Comparison of ENCODE assay signal across 8 mouse cellular contexts in genomic region chr15:91571981-91572380, GRCm38 (mm10). TPM values are rescaled to one million over a fixed set of nuclear protein-coding genes. Genes with fewer than 3 reads are reported as not detected.
DNase-seq lines count a peak whose midpoint lies in the region; ATAC-seq and TF ChIP-seq lines count a peak whose summit lies in the region.

No protein-coding gene starts in this region.

- ATAC-seq in kidney, embryonic 15.5 days (replicated peaks; ENCODE audit: low FRiP score): no peak
- ATAC-seq in embryonic facial prominence, embryonic 13.5 days (ENCODE audit: insufficient number of reproducible peaks, insufficient read depth, low FRiP score, low TSS enrichment, low read depth): no peak
- no peak for ATAC-seq in intestine, embryonic 15.5 days
- ATAC-seq in megakaryocyte-erythroid progenitor cell, adult 5-6 weeks (replicated peaks; ENCODE audit: low FRiP score, low TSS enrichment, poor library complexity, severe bottlenecking): no peak

- H3K27me3 ChIP-seq in kidney, embryonic 15.5 days: peaks cover 20% of the 10 kb centered on the region
- H3K27me3 ChIP-seq in embryonic facial prominence, embryonic 13.5 days: peaks cover 20% of the 10 kb centered on the region
- H3K27me3 ChIP-seq in intestine, embryonic 15.5 days (replicated peaks): no peaks in the 10 kb centered on the region; the same call in 1 of the 2 replicates
- H3K27me3 ChIP-seq in myocyte (ENCODE audit: control insufficient read depth, insufficient read depth, insufficient read length): no peaks in the 10 kb centered on the region

- TF ChIP-seq POLR2A in myocyte (IDR thresholded peaks at IDR 0.05; ENCODE audit: insufficient read length, low read depth): no peak

- peak overlapping the region; percentile 98 for H3K4me2 ChIP-seq in kidney, embryonic 15.5 days
- peak overlapping the region; percentile 97 for H3K4me2 ChIP-seq in embryonic facial prominence, embryonic 13.5 days
- peak overlapping the region; percentile 96 for H3K4me2 ChIP-seq in intestine, embryonic 15.5 days (replicated peaks)
- peak overlapping the region; percentile 70 for H3K4me2 ChIP-seq in myocyte (ENCODE audit: low read depth)

- H3K27ac ChIP-seq in kidney, embryonic 15.5 days: no peak overlapping the region
- no peak overlapping the region for H3K27ac ChIP-seq in embryonic facial prominence, embryonic 13.5 days
- no peak overlapping the region for H3K27ac ChIP-seq in intestine, embryonic 15.5 days

- no peaks in the 10 kb centered on the region for H3K79me2 ChIP-seq in myocyte (ENCODE audit: control insufficient read depth, insufficient read depth)

- no peak for DNase-seq in kidney, adult 8-10 months
- no peak for DNase-seq in urinary bladder, postnatal 10 days (ENCODE audit: low spot score)
- DNase-seq in cerebellum, adult 9-11 months: no peak

- no peaks in the 10 kb centered on the region for H3K9me3 ChIP-seq in kidney, embryonic 15.5 days (replicated peaks)
- 0 out of 2 replicates have a peak, but pooled peaks cover 4% of the 10 kb centered on the region for H3K9me3 ChIP-seq in embryonic facial prominence, embryonic 13.5 days
- no peaks in the 10 kb centered on the region for H3K9me3 ChIP-seq in intestine, embryonic 15.5 days

- WGBS in kidney, embryonic 15.5 days: 5% methylated on average over 8 of the region's 8 CpGs
- 5% methylated on average over 8 of the region's 8 CpGs for WGBS in embryonic facial prominence, embryonic 13.5 days
- WGBS in intestine, embryonic 15.5 days: 14% methylated on average over 8 of the region's 8 CpGs

- peaks cover 25% of the 10 kb centered on the region for H3K4me1 ChIP-seq in kidney, embryonic 15.5 days
- peaks cover 15% of the 10 kb centered on the region for H3K4me1 ChIP-seq in embryonic facial prominence, embryonic 13.5 days
- H3K4me1 ChIP-seq in intestine, embryonic 15.5 days (replicated peaks): 0 out of 2 replicates have a peak, but pooled peaks cover 3% of the 10 kb centered on the region

- peak overlapping the region; percentile 71 for H3K4me3 ChIP-seq in kidney, embryonic 15.5 days (replicated peaks)
- peak overlapping the region; percentile 76 for H3K4me3 ChIP-seq in embryonic facial prominence, embryonic 13.5 days
- H3K4me3 ChIP-seq in intestine, embryonic 15.5 days (replicated peaks): peak overlapping the region; percentile 80
- peak overlapping the region; percentile 22 for H3K4me3 ChIP-seq in myocyte

- peak overlapping the region; percentile 93 for H3ac ChIP-seq in myocyte (ENCODE audit: control insufficient read depth, insufficient read length)

- H3K9ac ChIP-seq in kidney, embryonic 15.5 days: peak overlapping the region; percentile 64
- H3K9ac ChIP-seq in embryonic facial prominence, embryonic 13.5 days: peak overlapping the region; percentile 86
- H3K9ac ChIP-seq in intestine, embryonic 15.5 days: peak overlapping the region; percentile 74

- H3K36me3 ChIP-seq in kidney, embryonic 15.5 days: no peaks in the 10 kb centered on the region
- H3K36me3 ChIP-seq in embryonic facial prominence, embryonic 13.5 days: no peaks in the 10 kb centered on the region
- no peaks in the 10 kb centered on the region for H3K36me3 ChIP-seq in intestine, embryonic 15.5 days
- H3K36me3 ChIP-seq in myocyte (ENCODE audit: control insufficient read depth, insufficient read depth): no peaks in the 10 kb centered on the region

TF ChIP-seq in myocyte, 11 proteins besides CTCF, POLR2A, EP300 and RAD21:
- TF ChIP-seq TCF3 (IDR thresholded peaks at IDR 0.05; ENCODE audit: insufficient read length, low read depth): no peak

RNA-seq across cellular contexts. Expression of gene Slc2a13, which starts 1.1 kb away (rescaled TPM):
- polyA plus RNA-seq in kidney, embryonic 15.5 days (2015; fragmentation: Nextera tagmentation; extraction: Ambion mirVana): 1.8 and 2.1 TPM in 2 replicates
- polyA plus RNA-seq in embryonic facial prominence, embryonic 13.5 days (2015; fragmentation: Nextera tagmentation; extraction: Ambion mirVana): 2.4 and 2.7 TPM in 2 replicates
- 1.1 and 1.2 TPM in 2 replicates for polyA plus RNA-seq in intestine, embryonic 15.5 days (2015; fragmentation: Nextera tagmentation; extraction: Ambion mirVana)
- polyA plus RNA-seq in myocyte (2012; fragmentation: generic; extraction: Trizol): 0.62 TPM
- total RNA-seq in megakaryocyte-erythroid progenitor cell, adult 5-6 weeks (2014; fragmentation: Nextera tagmentation): not detected in 2 replicates
- not detected in 2 replicates for total RNA-seq in megakaryocyte-erythroid progenitor cell, adult 5-6 weeks (2017)

Comparison
In these comparisons a context has a peak if more than half of its experiments do, and no peak if none do; other contexts are left out.
1. H3K4me3 ChIP-seq: peak in every context shown above with its lines; median percentile 80 in intestine, embryonic 15.5 days; 76 in embryonic facial prominence, embryonic 13.5 days; 71 in kidney, embryonic 15.5 days; 22 in myocyte.